Comparison of ENCODE assay signal across 1 mouse cellular context in the genomic region with DNA sequence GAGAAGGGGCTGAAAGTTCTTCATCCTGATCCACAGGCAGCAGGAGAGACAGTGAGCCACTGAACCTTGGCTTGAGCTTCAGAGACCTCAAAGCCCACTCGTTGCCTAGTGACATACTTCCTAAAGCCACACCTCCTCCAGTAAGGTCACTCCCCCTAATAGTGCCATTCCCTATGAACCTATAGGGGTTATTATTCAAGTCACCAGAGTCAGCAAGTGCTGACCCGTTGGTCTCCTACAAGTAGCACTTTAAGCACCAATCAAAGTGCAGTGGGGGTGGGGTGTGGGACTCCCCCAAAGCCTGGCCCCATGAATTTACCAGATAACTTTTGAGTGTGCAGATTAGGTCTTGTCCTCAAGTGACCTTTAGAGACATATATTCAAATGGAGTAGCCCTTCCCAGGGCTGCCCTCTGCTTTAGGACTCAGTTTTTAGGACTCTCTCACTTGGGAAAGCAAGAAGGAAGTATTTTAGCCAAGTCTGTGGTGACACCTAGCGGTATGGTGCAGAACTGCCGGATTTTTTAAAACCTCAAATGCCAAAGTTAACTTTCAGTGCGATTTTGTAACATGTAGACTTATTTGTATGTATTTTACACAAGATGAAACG.
TF ChIP-seq lines count a peak whose summit lies in the region.

A gene (minus strand): TSS at position 51 of the 609 bp plus-strand sequence.

TF ChIP-seq in CH12.LX, 34 proteins besides CTCF, POLR2A, EP300 and RAD21 (continued from another document):
- peak; percentile 5; the same call in 1 of the 2 replicates for TF ChIP-seq ZC3H11A (IDR thresholded peaks at IDR 0.05; ENCODE audit: low read depth, low read length)
- TF ChIP-seq MXI1 (IDR thresholded peaks at IDR 0.05; ENCODE audit: low read depth, low read length) = no peak
- TF ChIP-seq SMC3 (IDR thresholded peaks at IDR 0.05; ENCODE audit: low read depth, low read length) = peak; percentile 76
- no peak for TF ChIP-seq PAX5 (IDR thresholded peaks at IDR 0.05; ENCODE audit: low read length)
- no peak for TF ChIP-seq ZMIZ1 (IDR thresholded peaks at IDR 0.05; ENCODE audit: low read depth, low read length)
- no peak for TF ChIP-seq POLR2AphosphoS2 (IDR thresholded peaks at IDR 0.05; ENCODE audit: low read depth, low read length)
- TF ChIP-seq JUN (IDR thresholded peaks at IDR 0.05; ENCODE audit: insufficient read depth, low read depth, low read length) = no peak
